Mouse (Mus musculus): ENCODE data around the gene Olfr926.
"Not testable (repeated sequence)": the region's sequence is repeated elsewhere in the genome, so short reads cannot be mapped to it uniquely, and the experiment has no call there.

Gene Olfr926

GRCm38 (mm10) chr9:38876826-38877225 lies at the start of gene Olfr926:
Gene Olfr926 (plus strand): TSS chr9:38877126.
- DNase-seq: no peak

- no peak for DNase-seq
Measured at GRCm38 (mm10) chr9:38833027-38833426, 43.9 kb upstream of the Olfr926 start.

GRCm38 (mm10) chr9:38844149-38844548 lies 32.8 kb upstream of the Olfr926 start, which contains the start of gene Olfr924:
Gene Olfr924 (plus strand): TSS chr9:38844449.
- DNase-seq: no peak

- no peak for DNase-seq
Measured at GRCm38 (mm10) chr9:38854760-38855159, 22.2 kb upstream of the Olfr926 start, which contains the start of gene Olfr26. Gene Olfr26 (plus strand): TSS chr9:38855060.

- not testable (repeated sequence) for DNase-seq
Measured at GRCm38 (mm10) chr9:38874880-38875279, 2.0 kb upstream of the Olfr926 start.

Measured in cerebellum, adult 9-10 months (tissue).